Mouse (Mus musculus): ENCODE data around the gene Cyp2d9.

DNA sequence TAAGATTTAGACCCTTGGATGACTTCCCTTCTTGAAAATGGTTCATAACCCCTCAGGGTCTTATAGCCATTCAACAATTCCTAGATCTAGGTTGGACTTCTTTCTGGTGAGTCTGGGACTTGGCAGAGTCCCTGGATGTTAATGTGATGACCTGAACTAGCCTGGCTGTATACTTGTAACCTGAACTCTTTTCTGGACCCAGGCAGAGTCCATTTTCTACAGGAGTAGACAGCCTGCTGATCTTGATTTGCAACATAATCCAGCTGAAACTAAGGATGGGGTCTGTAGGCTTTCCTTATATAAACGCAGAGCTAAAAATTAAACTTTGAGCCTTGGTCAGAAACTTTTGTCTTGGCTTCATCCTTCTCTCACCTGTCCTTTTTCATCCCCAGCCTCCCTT, 14.6 kb upstream of the Cyp2d9 start:
- no peak for TF ChIP-seq POLR2A (IDR thresholded peaks at IDR 0.05; ENCODE audit: insufficient read depth, low read depth, low read length)
- TF ChIP-seq CTCF (IDR thresholded peaks at IDR 0.05; ENCODE audit: insufficient read depth, low read depth, low read length), result no peak

All from olfactory bulb, adult 2 months (tissue).